Mouse (Mus musculus) brain, embryonic 14.5 days (tissue): ENCODE data around the gene Eps15l1.

Experiments
- CTCF ChIP-seq: fragments of 200-500 bp; IDR thresholded peaks from 2 replicates; pipeline ENCODE4 v1.5.1; 2012; ENCODE audit warnings: inconsistent platforms, mild to moderate bottlenecking, moderate library complexity, borderline replicate concordance; ENCODE audit not compliant: insufficient read depth, insufficient read length; ENCODE audit errors: extremely low read depth
- POLR2A ChIP-seq: fragments of 200-500 bp; IDR thresholded peaks from 2 replicates; pipeline ENCODE4 v1.6.1; 2012; ENCODE audit warnings: mild to moderate bottlenecking, inconsistent platforms, borderline replicate concordance; ENCODE audit not compliant: poor library complexity, insufficient read depth, insufficient read length, severe bottlenecking; ENCODE audit errors: extremely low read depth

DNA sequence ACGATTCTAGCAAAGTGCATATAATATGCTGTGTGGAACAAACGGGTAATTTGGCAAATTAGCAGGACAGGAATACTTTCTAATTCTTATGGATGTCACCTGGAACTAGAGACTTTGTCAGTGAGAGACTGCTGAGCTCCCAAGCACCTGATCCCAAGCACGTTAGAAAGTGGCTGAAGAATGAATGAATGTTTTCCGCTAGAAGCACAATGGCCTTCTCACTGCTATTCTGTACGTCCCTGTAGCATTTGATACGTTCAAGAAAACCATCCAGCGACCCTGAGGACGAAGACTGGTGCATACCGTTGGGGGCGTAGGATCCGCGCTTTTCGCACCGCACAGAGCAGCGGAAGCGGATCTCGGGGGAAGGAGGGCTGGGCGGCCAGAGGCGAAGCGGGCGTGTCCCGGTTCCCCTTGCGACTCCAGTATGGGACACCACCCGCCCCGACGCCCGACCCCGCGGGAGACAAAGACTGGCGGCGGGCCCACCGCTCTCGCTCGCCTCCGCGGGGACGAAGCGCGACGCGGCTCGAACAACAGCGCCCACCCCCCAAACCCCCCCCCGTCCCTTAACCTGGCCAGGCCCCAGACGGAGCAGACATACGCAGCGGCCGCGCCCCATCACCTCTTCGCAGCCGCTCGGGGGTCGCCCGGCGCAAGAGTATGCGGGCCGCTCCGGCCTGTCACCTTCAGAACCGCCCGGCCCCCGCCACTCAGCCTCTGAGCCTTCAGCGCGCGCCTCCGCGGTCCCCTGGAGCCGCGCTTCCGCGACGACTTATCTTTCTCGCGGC, 494 bp downstream of the Eps15l1 start:
- TF ChIP-seq POLR2A (no peak), CTCF (no peak)
